Mouse (Mus musculus) C2C12 (cell line): ENCODE results near the gene Nol6.

Experiments used
- CEBPB ChIP-seq: IDR thresholded peaks from one replicate; pipeline ENCODE4 v1.6.1; 2011; ENCODE audit warnings: low read depth, mild to moderate bottlenecking, control low read depth, moderate library complexity
- CTCF ChIP-seq: IDR thresholded peaks from one replicate; pipeline ENCODE4 v1.5.1; 2011; ENCODE audit not compliant: control insufficient read depth, insufficient read depth, insufficient read length
- FOSL1 ChIP-seq: IDR thresholded peaks from one replicate; pipeline ENCODE4 v1.8.0; 2011; ENCODE audit warnings: mild to moderate bottlenecking, low read length; ENCODE audit not compliant: poor library complexity, insufficient read depth, severe bottlenecking
- MAX ChIP-seq: IDR thresholded peaks from one replicate; pipeline ENCODE4 v1.6.1; 2011; ENCODE audit warnings: mild to moderate bottlenecking, control low read depth
- MYOD1 ChIP-seq: IDR thresholded peaks from one replicate; pipeline ENCODE4 v1.6.1; 2011; ENCODE audit warnings: low read depth; ENCODE audit not compliant: control insufficient read depth, insufficient read length
- MYOG ChIP-seq: IDR thresholded peaks from one replicate; pipeline ENCODE4 v1.6.1; 2011; ENCODE audit not compliant: control insufficient read depth, insufficient read length; ENCODE audit errors: extremely low read depth
- USF1 ChIP-seq: IDR thresholded peaks from one replicate; pipeline ENCODE4 v1.6.1; 2011; ENCODE audit warnings: low read depth, mild to moderate bottlenecking, control low read depth, moderate library complexity

DNA sequence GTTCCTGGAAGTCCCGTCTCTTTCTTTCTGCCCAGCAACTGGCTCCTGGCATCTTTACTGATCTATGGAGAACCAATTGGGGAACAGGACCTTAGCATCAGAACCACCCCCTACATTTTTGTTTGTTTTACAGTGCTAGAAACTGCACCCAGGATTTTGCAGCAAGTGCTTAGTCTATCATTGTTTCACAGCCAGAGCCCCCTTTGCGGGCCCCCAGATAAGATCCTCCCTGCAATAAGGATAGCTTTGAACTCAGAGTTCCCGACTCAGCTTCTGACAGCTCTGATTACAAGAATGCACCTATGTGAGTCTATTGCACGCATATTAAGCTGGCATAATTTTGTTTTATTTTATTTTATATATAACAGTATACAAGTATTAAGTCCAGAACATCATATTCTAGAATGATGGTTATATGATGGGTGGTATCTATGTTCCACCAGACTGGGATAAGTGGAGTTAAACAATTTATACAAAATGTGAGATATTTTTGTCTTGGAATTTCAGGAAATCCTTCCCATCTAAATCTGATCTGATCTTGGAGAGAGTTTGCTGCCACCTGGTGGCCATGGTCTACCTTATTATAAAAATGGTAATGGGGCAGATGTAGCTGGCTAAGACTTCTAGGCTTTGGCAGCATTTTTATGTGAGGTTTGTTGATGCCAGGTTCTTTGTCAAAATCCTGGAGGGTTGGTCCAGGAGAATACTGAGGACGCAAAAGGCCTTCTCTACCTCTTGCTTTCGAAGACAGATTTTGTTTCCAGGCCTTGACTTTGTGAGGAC is 41.6 kb upstream of the Nol6 start:
- TF ChIP-seq CTCF: peak; percentile 2
- TF ChIP-seq MYOG: no peak
- TF ChIP-seq FOSL1: no peak
- no peak for TF ChIP-seq MYOD1
- no peak for TF ChIP-seq CEBPB
- TF ChIP-seq MAX: no peak
- no peak for TF ChIP-seq USF1
